Mouse (Mus musculus) bone marrow macrophage, adult 2 months (primary cell): ENCODE data around the gene Cd9. TPM values are rescaled to one million over a fixed set of nuclear protein-coding genes. Genes with fewer than 3 reads are reported as not detected.
A peak's percentile ranks its signal among the peaks of the same experiment; 100 is the strongest.

Source experiments
- H3K27ac ChIP-seq: 2 replicates; pipeline ENCODE4 v1.5.1; 2012; ENCODE audit warnings: low read depth, low read length; ENCODE audit not compliant: insufficient read depth
- H3K4me1 ChIP-seq: 2 replicates; pipeline ENCODE4 v1.6.1; 2012; ENCODE audit warnings: low read length; ENCODE audit not compliant: control insufficient read depth, insufficient read depth
- H3K4me3 ChIP-seq: 2 replicates; pipeline ENCODE4 v1.5.1; 2012; ENCODE audit warnings: mild to moderate bottlenecking, low read length, moderate library complexity; ENCODE audit not compliant: insufficient read depth
- CTCF ChIP-seq: IDR thresholded peaks from 2 replicates; pipeline ENCODE4 v1.5.1; 2012; ENCODE audit warnings: low read depth, mild to moderate bottlenecking, low read length, moderate library complexity
- POLR2A ChIP-seq: IDR thresholded peaks from 2 replicates; pipeline ENCODE4 v1.6.1; 2012; ENCODE audit warnings: mild to moderate bottlenecking, low read depth, low read length, borderline replicate concordance
- polyA plus RNA-seq: library from polyadenylated mRNA; stranded (reverse); fragments of >200 nt; gene quantifications from 2 replicates; pipeline ENCODE4 v1.2.4, GENCODE M21; 2012; ENCODE audit not compliant: missing spikeins, insufficient read depth, insufficient read length

Gene Cd9
- polyA plus RNA-seq, 1 experiment, result 343 TPM

- Histone ChIP-seq H3K27ac (no peak overlapping the region), H3K4me3 (no peak overlapping the region), H3K4me1 (peaks cover 49% of the 10 kb centered on the region)
- no peak for TF ChIP-seq POLR2A
- no peak for TF ChIP-seq CTCF
Measured at GRCm38 (mm10) chr6:125447205-125447604, 47.4 kb downstream of the Cd9 start.

DNA sequence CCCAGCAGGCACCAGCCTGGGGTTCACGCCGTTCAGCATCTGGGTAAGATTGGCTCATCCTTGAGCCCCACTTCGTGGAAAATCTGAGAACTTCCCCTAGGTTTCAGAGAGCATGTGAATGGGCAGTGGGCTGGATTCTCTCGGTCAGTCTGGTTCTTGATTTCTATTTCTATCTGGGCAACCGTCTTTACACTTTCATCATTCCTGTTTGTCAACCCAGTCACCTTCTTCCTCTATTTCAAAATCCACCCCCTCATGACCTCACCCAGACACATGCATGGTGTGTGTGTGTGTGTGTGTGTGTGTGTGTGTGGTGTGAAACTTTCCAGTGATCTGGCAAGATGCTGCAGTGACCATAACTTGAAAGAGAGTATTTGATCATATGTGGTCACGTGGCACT, 49.2 kb downstream of the Cd9 start:
- no peak overlapping the region for H3K4me3 ChIP-seq
- no peak for TF ChIP-seq CTCF
- no peak for TF ChIP-seq POLR2A
- H3K4me1 ChIP-seq, result peaks cover 46% of the 10 kb centered on the region
- peak overlapping the region; percentile 46 for H3K27ac ChIP-seq

DNA sequence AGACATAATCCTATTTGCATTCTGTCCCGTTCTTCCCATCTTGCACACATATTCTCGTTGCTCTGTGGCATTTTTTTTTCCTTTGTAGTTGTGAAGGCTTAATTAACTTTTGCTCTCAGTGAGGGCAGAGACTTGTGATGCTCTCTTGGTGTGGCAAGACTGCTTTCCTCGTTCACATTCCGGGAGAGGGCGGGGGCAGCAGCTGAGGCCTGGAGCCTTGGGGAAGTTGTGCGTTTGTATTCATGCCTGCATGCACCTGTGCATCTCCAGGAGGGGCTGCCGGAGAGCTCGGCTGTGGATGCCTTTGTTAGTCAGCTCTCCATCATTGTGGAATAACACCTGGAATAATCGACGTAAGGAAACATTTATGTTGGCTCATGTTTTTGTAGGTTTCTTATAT, 52.0 kb downstream of the Cd9 start:
- Histone ChIP-seq H3K4me1 (peaks cover 31% of the 10 kb centered on the region), H3K27ac (no peak overlapping the region), H3K4me3 (no peak overlapping the region)
- no peak for TF ChIP-seq POLR2A
- TF ChIP-seq CTCF, result no peak

DNA sequence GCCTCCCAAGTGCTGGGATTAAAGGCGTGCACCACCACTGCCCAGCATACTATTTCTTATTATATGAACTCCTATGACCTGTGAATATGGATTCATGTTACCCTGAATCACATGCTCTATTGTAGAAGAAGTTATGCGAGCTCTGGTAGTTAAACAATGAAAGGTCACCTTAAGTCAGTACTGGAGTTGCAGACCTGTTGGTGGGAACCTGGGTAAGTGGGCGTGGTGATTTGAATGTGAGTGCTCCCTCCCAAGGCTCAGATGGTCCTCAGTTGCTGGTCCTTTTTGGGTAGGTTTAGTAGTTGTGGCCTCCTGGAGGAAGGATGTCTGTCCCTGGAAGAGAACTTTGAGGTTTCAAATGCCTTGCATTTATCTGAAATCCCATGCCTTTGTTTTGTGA, 57.8 kb downstream of the Cd9 start:
- H3K27ac ChIP-seq, result no peak overlapping the region
- H3K4me1 ChIP-seq, result peaks cover 32% of the 10 kb centered on the region
- no peak overlapping the region for H3K4me3 ChIP-seq
- TF ChIP-seq POLR2A (no peak), CTCF (no peak)

DNA sequence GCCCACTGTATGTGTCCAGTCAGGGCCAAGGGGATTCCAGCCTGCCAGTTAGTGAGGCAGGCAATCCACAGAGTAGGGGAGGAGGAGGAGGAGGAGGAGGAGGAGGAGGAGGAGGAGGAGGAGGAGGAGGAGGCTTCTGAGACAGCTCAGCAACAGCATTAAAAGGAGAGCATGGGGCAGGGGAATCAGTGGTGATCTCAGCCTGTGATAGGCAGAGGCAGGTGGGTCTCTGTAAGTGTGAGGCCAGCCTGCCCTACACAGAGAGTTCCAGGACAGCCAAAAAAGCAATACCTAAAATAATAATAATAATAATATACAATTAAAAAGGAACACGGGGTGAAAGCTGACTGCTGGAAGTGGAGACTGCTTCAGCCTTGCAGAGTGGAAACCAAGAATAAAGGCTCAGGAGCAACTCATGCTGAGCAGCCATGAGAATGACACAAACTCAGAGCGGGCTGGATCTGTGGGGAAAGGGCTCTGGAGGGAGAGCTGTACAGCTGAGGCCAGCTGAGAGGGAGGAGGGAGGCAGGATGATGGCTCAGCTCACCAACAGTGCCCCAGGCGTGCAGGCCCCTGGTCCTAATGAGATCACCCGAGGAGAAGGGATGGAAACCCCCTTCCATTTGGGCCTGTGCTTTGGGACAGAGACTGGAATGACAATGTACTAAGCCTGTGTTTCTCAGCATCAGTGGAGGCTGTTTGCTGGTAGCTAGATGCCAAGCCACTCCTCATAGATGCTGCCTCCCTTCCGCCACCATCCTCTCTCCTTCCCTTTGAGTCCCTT, 59.7 kb downstream of the Cd9 start:
- H3K4me3 ChIP-seq, result no peak overlapping the region
- peaks cover 44% of the 10 kb centered on the region for H3K4me1 ChIP-seq
- TF ChIP-seq CTCF (no peak), POLR2A (no peak)
- H3K27ac ChIP-seq, result peak overlapping the region; percentile 44; the same call in 1 of the 2 replicates

- H3K4me3 ChIP-seq, result no peak overlapping the region
- peak overlapping the region; percentile 44 for H3K27ac ChIP-seq
- no peak for TF ChIP-seq POLR2A
- no peak for TF ChIP-seq CTCF
- H3K4me1 ChIP-seq, result peaks cover 43% of the 10 kb centered on the region
Measured at GRCm38 (mm10) chr6:125433704-125434447, 60.7 kb downstream of the Cd9 start.

- H3K4me1 ChIP-seq, result peaks cover 42% of the 10 kb centered on the region
- peak overlapping the region; percentile 37 for H3K27ac ChIP-seq
- no peak overlapping the region for H3K4me3 ChIP-seq
- TF ChIP-seq POLR2A, result no peak
- no peak for TF ChIP-seq CTCF
Measured at GRCm38 (mm10) chr6:125433257-125433656, 61.3 kb downstream of the Cd9 start.

GRCm38 (mm10) chr6:125432522-125432921, 62.1 kb downstream of the Cd9 start:
- Histone ChIP-seq H3K4me1 (peaks cover 45% of the 10 kb centered on the region), H3K4me3 (no peak overlapping the region), H3K27ac (no peak overlapping the region)
- TF ChIP-seq CTCF (no peak), POLR2A (no peak)

GRCm38 (mm10) chr6:125430982-125431381, 63.6 kb downstream of the Cd9 start:
- Histone ChIP-seq H3K4me1 (peaks cover 49% of the 10 kb centered on the region), H3K4me3 (no peak overlapping the region), H3K27ac (no peak overlapping the region)
- no peak for TF ChIP-seq CTCF
- TF ChIP-seq POLR2A, result no peak
